Comparison of ENCODE assay signal across 19 mouse cellular contexts in genomic region chr14:93275661-93276060, GRCm38 (mm10).
DNase-seq lines count a peak whose midpoint lies in the region; ATAC-seq and TF ChIP-seq lines count a peak whose summit lies in the region.
"Had no signal": no experiment of that assay in that cellular context is flagged by ENCODE, and none has a peak within 500 bp of the region (broad histone marks: within the 10 kb centered on the region; RNA-seq: fewer than 3 reads in every experiment).

No protein-coding gene starts in this region.

- no peak overlapping the region for H3K9ac ChIP-seq in lung, embryonic 14.5 days
- H3K9ac ChIP-seq: embryonic facial prominence, embryonic 13.5 days; forebrain, embryonic 13.5 days; forebrain, postnatal 0 days; hindbrain, embryonic 13.5 days had no signal

- no peak for TF ChIP-seq POLR2A in lung, adult 2 months (IDR thresholded peaks at IDR 0.05; ENCODE audit: borderline replicate concordance, extremely low read depth, low read depth, low read length)

- DNase-seq in heart, adult 11 months = peak; percentile 76
- no peak for DNase-seq in heart, postnatal 36 days
- peak; percentile 81 for DNase-seq in lung, embryonic 14.5 days
- DNase-seq in lung, adult 18-20 months = no peak
- peak; percentile 10 for DNase-seq in lung, postnatal 10 days
- no peak for DNase-seq in lung, adult 2 months
- no peak for DNase-seq in layer of hippocampus, adult 11-12 months (ENCODE audit: low spot score)
- DNase-seq: adrenal gland, postnatal 10 days; cerebellum, adult 11-12 months; cerebellum, adult 9-10 months; cerebellum, postnatal 25 days; forebrain, postnatal 0 days; gastrocnemius, postnatal 10 days; kidney, adult 18-20 months had no signal

- peak overlapping the region; percentile 36; the same call in 1 of the 2 replicates for H3K27ac ChIP-seq in lung, embryonic 14.5 days (ENCODE audit: low read depth)
- H3K27ac ChIP-seq: embryonic facial prominence, embryonic 13.5 days; forebrain, embryonic 13.5 days; hindbrain, embryonic 13.5 days; hindbrain, postnatal 0 days had no signal

- no peak for TF ChIP-seq CTCF in lung, embryonic 14.5 days (IDR thresholded peaks at IDR 0.05; ENCODE audit: low read depth)
- TF ChIP-seq CTCF in lung, adult 2 months (IDR thresholded peaks at IDR 0.05; ENCODE audit: insufficient read depth, low read length) = no peak

- no peak overlapping the region for H3K4me2 ChIP-seq in lung, embryonic 14.5 days
- H3K4me2 ChIP-seq: embryonic facial prominence, embryonic 13.5 days; forebrain, embryonic 13.5 days; heart, embryonic 11.5 days; hindbrain, embryonic 13.5 days had no signal

- H3K27me3 ChIP-seq in lung, embryonic 14.5 days (ENCODE audit: insufficient read depth, low read length) = no peaks in the 10 kb centered on the region
- H3K27me3 ChIP-seq: embryonic facial prominence, embryonic 13.5 days; forebrain, embryonic 13.5 days; hindbrain, embryonic 13.5 days had no signal

- peak; percentile 96 for ATAC-seq in lung, embryonic 14.5 days (ENCODE audit: insufficient read depth)
- ATAC-seq: forebrain, embryonic 13.5 days; forebrain, postnatal 0 days; hindbrain, postnatal 0 days had no signal

- no peak overlapping the region for H3K4me3 ChIP-seq in lung, embryonic 14.5 days (ENCODE audit: low read depth, low read length)
- no peak overlapping the region for H3K4me3 ChIP-seq in lung, adult 2 months (replicated peaks; ENCODE audit: extremely low read depth, low read depth, low read length)
- H3K4me3 ChIP-seq: embryonic facial prominence, embryonic 13.5 days; forebrain, embryonic 13.5 days; hindbrain, embryonic 13.5 days had no signal

- H3K9me3 ChIP-seq in lung, embryonic 14.5 days (ENCODE audit: low read depth, low read length) = no peaks in the 10 kb centered on the region
- H3K9me3 ChIP-seq: embryonic facial prominence, embryonic 13.5 days; forebrain, embryonic 13.5 days; hindbrain, embryonic 13.5 days had no signal

- H3K4me1 ChIP-seq in lung, embryonic 14.5 days (ENCODE audit: insufficient read depth) = no peaks in the 10 kb centered on the region
- H3K4me1 ChIP-seq in lung, adult 2 months (ENCODE audit: control insufficient read depth, insufficient read depth, low read length) = no peaks in the 10 kb centered on the region
- H3K4me1 ChIP-seq: embryonic facial prominence, embryonic 13.5 days; forebrain, embryonic 13.5 days; hindbrain, embryonic 13.5 days had no signal

- no peaks in the 10 kb centered on the region for H3K36me3 ChIP-seq in lung, embryonic 14.5 days (ENCODE audit: insufficient read depth)
- H3K36me3 ChIP-seq: embryonic facial prominence, embryonic 13.5 days; hindbrain, embryonic 13.5 days had no signal

- intact Hi-C loops in heart, postnatal 36 days (cut with DNase I) = no loop called here

Comparison
In these comparisons a context has a peak if more than half of its experiments do, and no peak if none do; other contexts are left out.
1. DNase-seq: peak in heart, adult 11 months (single experiment), lung, embryonic 14.5 days (single experiment) and lung, postnatal 10 days (single experiment); none in heart, postnatal 36 days (0 of 2), lung, adult 18-20 months (0 of 2), lung, adult 2 months (single experiment) and layer of hippocampus, adult 11-12 months (single experiment).